Mouse (Mus musculus) Patski (cell line): ENCODE data around the gene Angptl6. TPM values are rescaled to one million over a fixed set of nuclear protein-coding genes. Genes with fewer than 3 reads are reported as not detected.

Experiments
- ATAC-seq: fragments of 100-300 bp; one replicate; pipeline ENCODE4 v1.8.0; 2021
- CTCF ChIA-PET: fragments of 350-600 bp; sonication (Branson Sonifier 250); formaldehyde crosslinking; loops from one replicate; lab custom pipeline; 2022; ENCODE audit warnings: inconsistent platforms; lab: Charles Lee
- POLR2A ChIA-PET: fragments of 350-600 bp; sonication (Branson Sonifier 250); formaldehyde crosslinking; loops from one replicate; lab custom pipeline; 2022; ENCODE audit warnings: antibody characterized with exemption, inconsistent platforms; lab: Charles Lee
- DNase-seq: peaks from one replicate; pipeline ENCODE4 v3.0.0-alpha.2; 2011; ENCODE audit warnings: low read depth, low spot score
- H3K27me3 ChIP-seq: fragments of 371-371 bp; one replicate; pipeline ENCODE4 v1.5.1; 2021
- CTCF ChIP-seq: fragments of 100-300 bp; IDR thresholded peaks from one replicate; pipeline ENCODE4 v1.5.1; 2021
- in situ Hi-C: fragments of 300-500 bp; cut with MboI; formaldehyde crosslinking; loops from 3 replicates; pipeline ENCODE4 v1.11.1; 2018; ENCODE audit warnings: low pct_unique_long_range_greater_than_20kb, mixed read lengths
- polyA plus RNA-seq: library from polyadenylated mRNA; unstranded; gene quantifications from one replicate; pipeline ENCODE4 v1.2.3, GENCODE M21; 2021

The Angptl6 gene
- polyA plus RNA-seq, 1 experiment from 2014 or later, result 1.8 TPM

GRCm38 (mm10) chr9:20894629-20895028, 15.1 kb upstream of the Angptl6 start:
- DNase-seq, result no peak
- no peak for TF ChIP-seq CTCF
- ChIA-PET CTCF (interaction anchor here (0.6 kb wide), 1 partner anchor 16 kb away, joined by 3 read pairs; no protein-coding TSS in a partner anchor), POLR2A (no interaction called here)
- in situ Hi-C loops, result no loop called here
- H3K27me3 ChIP-seq, result no peaks in the 10 kb centered on the region
- ATAC-seq, result no peak

- TF ChIP-seq CTCF, result no peak
- no peaks in the 10 kb centered on the region for H3K27me3 ChIP-seq
- DNase-seq, result no peak
- ATAC-seq, result no peak
- CTCF ChIA-PET, result interaction anchor here (1.2 kb wide), 1 partner anchor 50 kb away, joined by 3 read pairs; no protein-coding TSS in a partner anchor
- in situ Hi-C loops, result no loop called here
- POLR2A ChIA-PET, result no interaction called here
Observed at GRCm38 (mm10) chr9:20893590-20894343, 14.2 kb upstream of the Angptl6 start.

GRCm38 (mm10) chr9:20893069-20893468, 13.5 kb upstream of the Angptl6 start:
- DNase-seq (no peak), ATAC-seq (no peak)
- no peak for TF ChIP-seq CTCF
- no peaks in the 10 kb centered on the region for H3K27me3 ChIP-seq
- ChIA-PET POLR2A (interaction anchor here (0.6 to 0.9 kb wide), 2 partner anchors 10 to 83 kb away, joined by 3 read pairs; no protein-coding TSS in a partner anchor), CTCF (interaction anchor here (1.2 kb wide), 1 partner anchor 51 kb away, joined by 3 read pairs; no protein-coding TSS in a partner anchor)
- in situ Hi-C loops, result no loop called here

DNA sequence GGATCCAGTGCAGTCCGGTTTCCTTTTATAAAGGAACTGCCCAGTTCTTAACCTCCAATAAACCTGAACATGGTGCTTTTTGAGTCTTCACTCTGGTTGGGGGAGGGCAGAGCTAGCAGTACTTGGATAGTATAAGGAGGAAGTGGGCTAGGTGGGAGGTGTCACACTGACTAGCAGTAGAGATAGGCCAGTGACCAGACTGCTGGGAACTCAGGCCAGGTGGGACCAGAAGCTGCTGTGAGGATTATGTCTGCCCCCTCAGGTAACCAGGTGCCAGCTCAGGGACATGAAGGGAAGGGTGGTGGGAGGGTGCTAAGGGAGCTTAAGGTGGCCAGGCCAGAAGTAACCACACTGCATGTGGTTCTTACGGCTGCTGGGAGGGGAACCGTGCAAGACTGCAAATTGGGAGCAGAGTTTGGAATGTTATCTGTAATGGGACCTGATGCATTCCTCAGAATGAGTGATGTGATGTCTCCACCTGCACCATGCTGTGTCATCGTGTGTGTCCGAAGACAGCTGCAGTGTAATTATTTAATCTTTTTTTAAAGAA, 12.7 kb upstream of the Angptl6 start:
- CTCF ChIA-PET, result no interaction called here
- POLR2A ChIA-PET, result interaction anchor here (0.6 to 0.9 kb wide), 3 partner anchors 11 to 84 kb away, joined by 3 read pairs; no protein-coding TSS in a partner anchor
- DNase-seq, result no peak
- no peak for ATAC-seq
- no peak for TF ChIP-seq CTCF
- H3K27me3 ChIP-seq, result no peaks in the 10 kb centered on the region
- in situ Hi-C loops, result no loop called here

GRCm38 (mm10) chr9:20891339-20892103, 12.0 kb upstream of the Angptl6 start:
- CTCF ChIA-PET, result interaction anchor here (1.4 kb wide), 1 partner anchor 14 kb away, joined by 6 read pairs; no protein-coding TSS in a partner anchor
- in situ Hi-C loops, result no loop called here
- DNase-seq, result no peak
- ATAC-seq, result no peak
- POLR2A ChIA-PET, result interaction anchor here (0.7 kb wide), 1 partner anchor 13 kb away, joined by 3 read pairs; no protein-coding TSS in a partner anchor
- TF ChIP-seq CTCF, result no peak
- H3K27me3 ChIP-seq, result no peaks in the 10 kb centered on the region

- in situ Hi-C loops, result no loop called here
- ChIA-PET CTCF (interaction anchor here (1.0 to 3.2 kb wide), 3 partner anchors 8 to 13 kb away, joined by 3 to 17 read pairs (median 6); partner anchors contain the start of gene Eif3g), POLR2A (no interaction called here)
- ATAC-seq (no peak), DNase-seq (no peak)
- no peaks in the 10 kb centered on the region for H3K27me3 ChIP-seq
- no peak for TF ChIP-seq CTCF
Observed at GRCm38 (mm10) chr9:20890411-20890810, 10.9 kb upstream of the Angptl6 start.

DNA sequence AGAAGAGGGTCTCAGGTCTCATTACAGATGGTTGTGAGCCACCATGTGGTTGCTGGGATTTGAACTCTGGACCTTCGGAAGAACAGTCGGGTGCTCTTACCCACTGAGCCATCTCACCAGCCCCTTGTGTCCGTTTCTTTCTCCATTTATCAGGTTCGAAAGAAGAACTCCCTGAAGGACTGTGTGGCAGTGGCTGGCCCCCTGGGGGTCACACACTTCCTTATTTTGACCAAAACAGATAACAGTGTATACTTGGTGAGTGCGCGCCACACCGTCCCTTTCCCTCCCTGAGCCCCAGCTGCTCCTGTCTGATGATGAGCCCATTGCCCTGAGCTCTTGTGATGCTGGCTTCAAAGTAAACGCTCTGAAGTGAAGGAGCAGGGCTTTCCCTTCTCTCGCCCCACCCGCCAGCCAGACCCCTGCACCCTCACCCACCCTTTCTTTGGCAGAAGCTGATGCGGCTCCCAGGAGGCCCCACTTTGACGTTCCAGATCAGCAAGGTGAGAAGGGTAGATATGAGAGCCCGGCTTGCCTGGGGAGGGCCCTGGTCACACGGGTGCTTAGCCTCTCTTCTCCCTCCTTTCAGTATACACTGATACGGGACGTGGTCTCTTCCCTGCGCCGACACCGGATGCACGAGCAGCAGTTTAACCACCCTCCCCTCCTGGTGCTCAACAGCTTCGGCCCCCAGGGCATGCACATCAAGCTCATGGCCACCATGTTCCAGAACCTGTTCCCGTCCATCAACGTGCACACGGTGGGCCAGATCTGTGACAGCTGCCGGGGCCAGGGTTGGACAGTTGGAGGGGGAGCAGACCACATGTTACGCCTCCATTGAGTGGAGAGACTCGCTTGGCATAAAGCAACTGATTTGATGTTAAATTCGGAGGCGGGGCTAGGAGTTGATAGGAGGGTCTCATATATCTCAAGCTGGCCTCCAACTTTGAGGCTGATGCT, 9.9 kb upstream of the Angptl6 start:
- in situ Hi-C loops, result no loop called here
- POLR2A ChIA-PET, result no interaction called here
- CTCF ChIA-PET, result interaction anchor here (1.0 to 3.7 kb wide), 3 partner anchors 9 to 12 kb away, joined by 3 to 17 read pairs (median 13); partner anchors contain the start of gene Eif3g
- H3K27me3 ChIP-seq, result no peaks in the 10 kb centered on the region
- TF ChIP-seq CTCF, result no peak
- DNase-seq (no peak), ATAC-seq (no peak)

DNA sequence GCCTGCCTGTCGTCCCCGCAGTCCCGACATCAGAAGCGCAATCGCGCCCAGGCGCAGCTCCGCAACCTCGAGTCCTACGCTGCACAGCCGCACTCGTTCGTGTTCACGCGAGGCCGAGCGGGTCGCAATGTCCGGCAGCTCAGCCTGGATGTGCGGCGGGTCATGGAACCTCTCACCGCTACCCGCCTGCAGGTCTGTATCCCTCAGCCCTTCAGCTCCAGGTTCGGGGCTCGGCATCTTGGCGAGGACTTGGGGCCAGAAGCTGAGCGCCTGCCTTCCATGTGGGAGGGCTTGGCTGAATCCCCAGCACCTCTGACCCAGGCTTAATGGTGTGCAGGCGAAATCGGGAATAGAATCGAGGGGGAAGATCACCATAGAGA, 8.8 kb upstream of the Angptl6 start:
- ATAC-seq (peak; percentile 55), DNase-seq (no peak)
- in situ Hi-C loops, result no loop called here
- CTCF ChIA-PET, result interaction anchor here (3.2 to 3.7 kb wide), 2 partner anchors 10 kb away, joined by 13 to 17 read pairs; partner anchors contain the start of gene Eif3g
- TF ChIP-seq CTCF, result no peak
- POLR2A ChIA-PET, result interaction anchor here (0.7 to 1.1 kb wide), 3 partner anchors 9 to 11 kb away, joined by 3 to 7 read pairs (median 3); no protein-coding TSS in a partner anchor
- no peaks in the 10 kb centered on the region for H3K27me3 ChIP-seq
